Mouse (Mus musculus): ENCODE data around the gene Cyb5r4. TPM values are rescaled to one million over a fixed set of nuclear protein-coding genes. Genes with fewer than 3 reads are reported as not detected.
"Not testable (repeated sequence)": the region's sequence is repeated elsewhere in the genome, so short reads cannot be mapped to it uniquely, and the experiment has no call there.

Gene Cyb5r4
- polyA plus RNA-seq, 1 experiment = 8.5 TPM

GRCm38 (mm10) chr9:87049425-87049824 is 27.6 kb downstream of the Cyb5r4 start:
- no peak overlapping the region for H3K4me3 ChIP-seq (ENCODE audit: control insufficient read depth, insufficient read depth, low read length)
- H3K27ac ChIP-seq (ENCODE audit: control insufficient read depth, insufficient read depth, low read length) = no peak overlapping the region
- no peak for DNase-seq
- no peaks in the 10 kb centered on the region for H3K36me3 ChIP-seq (ENCODE audit: control insufficient read depth, insufficient read depth, low read length)
- TF ChIP-seq POLR2A (IDR thresholded peaks at IDR 0.05; ENCODE audit: control insufficient read depth, extremely low read depth, insufficient read depth, low read length, poor library complexity) (no peak), CTCF (IDR thresholded peaks at IDR 0.05; ENCODE audit: borderline replicate concordance, control insufficient read depth, extremely low read depth, insufficient read depth, low read length, poor library complexity) (no peak)
- no peaks in the 10 kb centered on the region for H3K4me1 ChIP-seq (replicated peaks; ENCODE audit: control insufficient read depth, insufficient read depth, low read length)
- H3K27me3 ChIP-seq (ENCODE audit: control insufficient read depth, insufficient read depth, low read length) = no peaks in the 10 kb centered on the region
- WGBS = 95% methylated on average over 4 of the region's 4 CpGs

DNA sequence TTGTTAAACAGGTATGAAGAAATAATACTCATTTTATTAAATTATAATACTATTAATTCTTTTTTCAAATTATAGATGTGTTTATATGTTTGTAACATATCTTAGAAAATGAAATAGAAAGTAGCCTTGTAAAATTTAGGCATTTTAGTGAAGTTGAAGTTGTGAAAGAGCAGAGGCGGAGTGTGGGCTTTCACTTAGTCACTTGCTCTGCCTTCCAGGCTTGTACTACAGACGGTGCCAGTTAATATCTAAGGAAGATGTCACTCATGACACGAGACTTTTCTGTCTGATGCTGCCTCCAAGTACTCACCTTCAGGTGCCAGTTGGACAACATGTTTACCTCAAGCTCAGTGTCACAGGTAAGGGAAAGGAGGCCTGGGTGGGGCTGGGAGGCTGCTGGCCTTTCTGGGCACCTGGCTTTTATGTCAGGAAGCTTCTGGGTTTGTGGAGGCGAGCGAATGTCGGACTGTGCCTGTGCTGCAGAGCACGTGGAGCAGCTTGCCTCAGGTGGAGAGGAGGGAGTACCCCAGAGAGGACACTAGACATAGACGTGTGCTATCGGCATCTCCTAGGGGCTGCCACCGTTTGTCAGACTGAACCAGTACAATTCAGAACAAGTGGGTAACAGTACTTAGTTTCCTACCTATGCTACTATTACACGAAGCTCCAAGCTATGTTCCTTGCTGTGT is 33.9 kb downstream of the Cyb5r4 start:
- 95% methylated on average over 11 of the region's 11 CpGs for WGBS
- Histone ChIP-seq H3K27me3 (ENCODE audit: control insufficient read depth, insufficient read depth, low read length) (no peaks in the 10 kb centered on the region), H3K4me1 (replicated peaks; ENCODE audit: control insufficient read depth, insufficient read depth, low read length) (no peaks in the 10 kb centered on the region), H3K27ac (ENCODE audit: control insufficient read depth, insufficient read depth, low read length) (no peak overlapping the region), H3K36me3 (ENCODE audit: control insufficient read depth, insufficient read depth, low read length) (0 out of 2 replicates have a peak, but pooled peaks cover 4% of the 10 kb centered on the region), H3K4me3 (ENCODE audit: control insufficient read depth, insufficient read depth, low read length) (no peak overlapping the region)
- TF ChIP-seq CTCF (IDR thresholded peaks at IDR 0.05; ENCODE audit: borderline replicate concordance, control insufficient read depth, extremely low read depth, insufficient read depth, low read length, poor library complexity) = no peak
- no peak for TF ChIP-seq POLR2A (IDR thresholded peaks at IDR 0.05; ENCODE audit: control insufficient read depth, extremely low read depth, insufficient read depth, low read length, poor library complexity)
- no peak for DNase-seq

GRCm38 (mm10) chr9:87062337-87062736 is 40.5 kb downstream of the Cyb5r4 start:
- Histone ChIP-seq H3K4me3 (ENCODE audit: control insufficient read depth, insufficient read depth, low read length) (no peak overlapping the region), H3K36me3 (ENCODE audit: control insufficient read depth, insufficient read depth, low read length) (0 out of 2 replicates have a peak, but pooled peaks cover 4% of the 10 kb centered on the region), H3K27me3 (ENCODE audit: control insufficient read depth, insufficient read depth, low read length) (no peaks in the 10 kb centered on the region), H3K4me1 (replicated peaks; ENCODE audit: control insufficient read depth, insufficient read depth, low read length) (no peaks in the 10 kb centered on the region), H3K27ac (ENCODE audit: control insufficient read depth, insufficient read depth, low read length) (no peak overlapping the region)
- 93% methylated on average over 5 of the region's 5 CpGs for WGBS
- no peak for DNase-seq
- TF ChIP-seq POLR2A (IDR thresholded peaks at IDR 0.05; ENCODE audit: control insufficient read depth, extremely low read depth, insufficient read depth, low read length, poor library complexity) (no peak), CTCF (IDR thresholded peaks at IDR 0.05; ENCODE audit: borderline replicate concordance, control insufficient read depth, extremely low read depth, insufficient read depth, low read length, poor library complexity) (no peak)

GRCm38 (mm10) chr9:87068160-87068559 is 46.3 kb downstream of the Cyb5r4 start:
- no peak for TF ChIP-seq POLR2A (IDR thresholded peaks at IDR 0.05; ENCODE audit: control insufficient read depth, extremely low read depth, insufficient read depth, low read length, poor library complexity)
- TF ChIP-seq CTCF (IDR thresholded peaks at IDR 0.05; ENCODE audit: borderline replicate concordance, control insufficient read depth, extremely low read depth, insufficient read depth, low read length, poor library complexity) = no peak
- WGBS = 88% methylated on average over 1 of the region's 1 CpGs
- H3K36me3 ChIP-seq (ENCODE audit: control insufficient read depth, insufficient read depth, low read length) = no peaks in the 10 kb centered on the region
- no peaks in the 10 kb centered on the region for H3K4me1 ChIP-seq (replicated peaks; ENCODE audit: control insufficient read depth, insufficient read depth, low read length)
- H3K27ac ChIP-seq (ENCODE audit: control insufficient read depth, insufficient read depth, low read length) = no peak overlapping the region
- no peak overlapping the region for H3K4me3 ChIP-seq (ENCODE audit: control insufficient read depth, insufficient read depth, low read length)
- no peak for DNase-seq
- no peaks in the 10 kb centered on the region for H3K27me3 ChIP-seq (ENCODE audit: control insufficient read depth, insufficient read depth, low read length)

DNA sequence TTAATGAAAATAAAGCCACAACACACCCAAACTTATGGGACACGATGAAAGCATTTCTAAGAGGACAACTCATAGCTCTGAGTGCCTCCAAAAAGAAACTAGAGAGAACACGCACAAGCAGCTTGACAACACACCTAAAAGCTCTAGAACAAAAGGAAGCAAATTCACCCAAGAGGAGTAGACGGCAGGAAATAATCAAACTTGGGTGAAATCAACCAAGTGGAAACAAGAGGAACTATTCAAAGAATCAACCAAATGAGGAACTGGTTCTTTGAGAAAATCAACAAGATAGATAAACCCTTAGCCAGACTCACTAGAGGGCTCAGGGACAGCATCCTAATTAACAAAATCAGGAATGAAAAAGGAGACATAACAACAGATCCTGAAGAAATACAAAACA is 49.8 kb downstream of the Cyb5r4 start:
- H3K4me1 ChIP-seq (replicated peaks; ENCODE audit: control insufficient read depth, insufficient read depth, low read length); H3K36me3 ChIP-seq (ENCODE audit: control insufficient read depth, insufficient read depth, low read length); DNase-seq; H3K27me3 ChIP-seq (ENCODE audit: control insufficient read depth, insufficient read depth, low read length); H3K27ac ChIP-seq (ENCODE audit: control insufficient read depth, insufficient read depth, low read length); H3K4me3 ChIP-seq (ENCODE audit: control insufficient read depth, insufficient read depth, low read length): not testable (repeated sequence)
- 75% methylated on average over 3 of the region's 3 CpGs for WGBS

GRCm38 (mm10) chr9:87077919-87078318 is 56.1 kb downstream of the Cyb5r4 start:
- no peaks in the 10 kb centered on the region for H3K4me1 ChIP-seq (replicated peaks; ENCODE audit: control insufficient read depth, insufficient read depth, low read length)
- no peak for DNase-seq
- H3K4me3 ChIP-seq (ENCODE audit: control insufficient read depth, insufficient read depth, low read length) = no peak overlapping the region
- H3K36me3 ChIP-seq (ENCODE audit: control insufficient read depth, insufficient read depth, low read length) = no peaks in the 10 kb centered on the region
- TF ChIP-seq POLR2A (IDR thresholded peaks at IDR 0.05; ENCODE audit: control insufficient read depth, extremely low read depth, insufficient read depth, low read length, poor library complexity) (no peak), CTCF (IDR thresholded peaks at IDR 0.05; ENCODE audit: borderline replicate concordance, control insufficient read depth, extremely low read depth, insufficient read depth, low read length, poor library complexity) (no peak)
- no peak overlapping the region for H3K27ac ChIP-seq (ENCODE audit: control insufficient read depth, insufficient read depth, low read length)
- no peaks in the 10 kb centered on the region for H3K27me3 ChIP-seq (ENCODE audit: control insufficient read depth, insufficient read depth, low read length)
- WGBS = 95% methylated on average over 2 of the region's 2 CpGs

DNA sequence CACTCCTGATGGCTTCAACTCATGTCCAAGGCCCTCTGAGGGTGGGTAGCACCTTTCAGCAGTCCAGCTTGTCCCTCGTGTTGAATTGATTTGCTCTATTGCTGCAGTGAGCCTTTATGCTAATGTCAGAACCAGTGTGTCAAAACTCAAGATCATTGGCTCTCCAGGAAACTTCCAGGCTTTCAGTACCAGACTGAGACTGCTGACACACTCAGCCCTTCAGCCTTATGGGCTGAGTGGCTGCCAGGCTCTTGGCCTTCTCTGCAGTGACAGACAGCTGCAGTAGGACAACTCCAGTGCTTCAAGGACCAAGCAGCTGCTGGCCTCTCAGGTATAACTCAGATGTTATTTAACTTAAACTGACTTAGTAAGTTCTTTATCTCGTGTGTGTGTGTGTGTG is 57.7 kb downstream of the Cyb5r4 start:
- DNase-seq = no peak
- Histone ChIP-seq H3K4me1 (replicated peaks; ENCODE audit: control insufficient read depth, insufficient read depth, low read length) (no peaks in the 10 kb centered on the region), H3K4me3 (ENCODE audit: control insufficient read depth, insufficient read depth, low read length) (no peak overlapping the region), H3K36me3 (ENCODE audit: control insufficient read depth, insufficient read depth, low read length) (no peaks in the 10 kb centered on the region), H3K27ac (ENCODE audit: control insufficient read depth, insufficient read depth, low read length) (no peak overlapping the region), H3K27me3 (ENCODE audit: control insufficient read depth, insufficient read depth, low read length) (no peaks in the 10 kb centered on the region)
- WGBS = 58% methylated on average over 2 of the region's 2 CpGs
- no peak for TF ChIP-seq CTCF (IDR thresholded peaks at IDR 0.05; ENCODE audit: borderline replicate concordance, control insufficient read depth, extremely low read depth, insufficient read depth, low read length, poor library complexity)
- TF ChIP-seq POLR2A (IDR thresholded peaks at IDR 0.05; ENCODE audit: control insufficient read depth, extremely low read depth, insufficient read depth, low read length, poor library complexity) = no peak
